Mouse (Mus musculus) spleen, adult 2 months (tissue): ENCODE results near the gene Prrt1. TPM values are rescaled to one million over a fixed set of nuclear protein-coding genes. Genes with fewer than 3 reads are reported as not detected.

Experiments
- DNase-seq, 2 experiments: peaks; one replicate each; pipeline versions ENCODE4 v3.0.0 to v3.0.0-alpha.2; 2012 to 2021; ENCODE audit warnings: low spot score in 2 of 2, low read depth in 1 of 2
- H3K27ac ChIP-seq: fragments of 200-500 bp; 2 replicates; pipeline ENCODE4 v1.5.1; 2012; ENCODE audit warnings: low read length, inconsistent platforms; ENCODE audit not compliant: insufficient read depth
- H3K27me3 ChIP-seq: fragments of 200-500 bp; 2 replicates; pipeline ENCODE4 v1.6.1; 2012; ENCODE audit warnings: mild to moderate bottlenecking, moderate library complexity, low read length, inconsistent platforms; ENCODE audit not compliant: control insufficient read depth, insufficient read depth
- H3K36me3 ChIP-seq: fragments of 200-500 bp; 2 replicates; pipeline ENCODE4 v1.6.1; 2012; ENCODE audit warnings: mild to moderate bottlenecking, low read length, inconsistent platforms; ENCODE audit not compliant: control insufficient read depth, insufficient read depth
- H3K4me1 ChIP-seq: fragments of 200-500 bp; 2 replicates; pipeline ENCODE4 v1.6.1; 2011; ENCODE audit warnings: inconsistent platforms; ENCODE audit not compliant: control insufficient read depth, insufficient read depth, insufficient read length
- H3K4me3 ChIP-seq: fragments of 200-500 bp; 2 replicates; pipeline ENCODE4 v1.5.1; 2011; ENCODE audit warnings: mild to moderate bottlenecking, inconsistent platforms; ENCODE audit not compliant: insufficient read depth, insufficient read length; ENCODE audit errors: extremely low read depth
- CTCF ChIP-seq: fragments of 200-500 bp; IDR thresholded peaks from 2 replicates; pipeline ENCODE4 v1.5.1; 2011; ENCODE audit warnings: mild to moderate bottlenecking, inconsistent platforms; ENCODE audit not compliant: insufficient read depth, insufficient read length, insufficient replicate concordance; ENCODE audit errors: extremely low read depth
- POLR2A ChIP-seq: fragments of 200-500 bp; IDR thresholded peaks from 2 replicates; pipeline ENCODE4 v1.6.1; 2011; ENCODE audit warnings: low read depth, low read length, inconsistent platforms
- WGBS: fragments of 180-500 bp; shearing (Covaris S2); methylation state at CpG from one replicate; pipeline ENCODE4 v1.1.7; 2018; 5-methylcytosine and 5-hydroxymethylcytosine counted together
- polyA plus RNA-seq: library from polyadenylated mRNA; depleted of rRNA; stranded (reverse); fragments of >200 nt; gene quantifications from 2 replicates; pipeline ENCODE4 v1.2.3, GENCODE M21; 2012

Prrt1 gene
- polyA plus RNA-seq, 1 experiment = 9.5 TPM

DNA sequence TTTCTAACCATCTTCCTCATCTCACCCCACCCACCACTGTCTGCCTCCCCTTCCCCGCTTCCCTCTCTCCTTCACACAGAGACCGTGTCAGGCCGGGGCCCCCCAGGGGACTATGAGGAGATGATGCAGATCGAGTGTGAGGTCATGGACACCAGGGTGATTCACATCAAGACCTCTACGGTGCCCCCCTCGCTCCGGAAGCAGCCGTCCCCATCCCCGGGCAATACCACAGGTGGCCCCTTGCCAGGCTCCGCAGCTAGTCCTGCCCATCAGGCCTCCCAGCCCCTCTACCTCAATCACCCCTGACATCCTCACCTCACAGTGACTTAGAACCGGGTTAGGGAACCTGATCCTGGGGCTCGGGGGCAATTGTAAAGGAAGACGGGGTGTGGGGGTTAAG lies 25.1 kb downstream of the Prrt1 start:
- Histone ChIP-seq H3K4me1 (peaks cover 4% of the 10 kb centered on the region; the same call in 1 of the 2 replicates), H3K36me3 (peaks cover 38% of the 10 kb centered on the region), H3K4me3 (no peak overlapping the region), H3K27ac (no peak overlapping the region), H3K27me3 (no peaks in the 10 kb centered on the region)
- TF ChIP-seq POLR2A = no peak
- TF ChIP-seq CTCF = no peak
- no peak for DNase-seq
- WGBS = 95% methylated on average over 13 of the region's 13 CpGs

GRCm38 (mm10) chr17:34655160-34655559 lies 25.8 kb downstream of the Prrt1 start:
- no peak overlapping the region for H3K4me3 ChIP-seq
- WGBS = 80% methylated on average over 7 of the region's 7 CpGs
- no peak for DNase-seq
- no peak for TF ChIP-seq CTCF
- no peak for TF ChIP-seq POLR2A
- H3K4me1 ChIP-seq = no peaks in the 10 kb centered on the region; the same call in 1 of the 2 replicates
- H3K27me3 ChIP-seq = no peaks in the 10 kb centered on the region
- peak overlapping the region; percentile 10; the same call in 1 of the 2 replicates for H3K27ac ChIP-seq
- H3K36me3 ChIP-seq = peaks cover 35% of the 10 kb centered on the region

DNA sequence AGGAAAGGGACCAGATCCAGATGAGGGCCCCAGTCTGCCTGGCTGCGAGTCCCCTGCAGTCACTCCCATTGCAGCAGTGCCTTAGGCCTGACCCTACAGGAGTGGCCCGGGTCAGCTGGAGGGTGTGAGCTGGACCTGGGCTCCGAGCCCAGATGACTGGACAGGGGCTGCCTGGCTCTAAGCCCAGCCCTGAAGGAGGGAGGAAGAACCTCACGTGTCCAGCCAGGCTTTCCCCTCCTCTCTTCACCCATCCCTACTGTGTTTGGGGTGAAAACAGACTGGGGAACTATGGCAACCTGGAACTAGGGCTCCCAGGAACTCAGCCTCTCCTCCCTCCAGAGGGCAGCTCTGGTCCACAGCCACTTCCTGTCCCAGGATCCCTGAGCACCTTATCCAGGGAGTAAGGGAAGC lies 26.3 kb downstream of the Prrt1 start:
- no peak for DNase-seq
- Histone ChIP-seq H3K27me3 (peaks cover 3% of the 10 kb centered on the region; the same call in 1 of the 2 replicates), H3K36me3 (peaks cover 32% of the 10 kb centered on the region), H3K4me3 (no peak overlapping the region), H3K4me1 (no peaks in the 10 kb centered on the region; the same call in 1 of the 2 replicates), H3K27ac (no peak overlapping the region)
- 87% methylated on average over 4 of the region's 4 CpGs for WGBS
- TF ChIP-seq CTCF = no peak
- TF ChIP-seq POLR2A = no peak

GRCm38 (mm10) chr17:34656666-34657065 lies 27.3 kb downstream of the Prrt1 start:
- WGBS = 68% methylated on average over 8 of the region's 8 CpGs
- no peak overlapping the region for H3K27ac ChIP-seq
- H3K4me3 ChIP-seq = no peak overlapping the region
- peaks cover 21% of the 10 kb centered on the region for H3K36me3 ChIP-seq
- H3K4me1 ChIP-seq = no peaks in the 10 kb centered on the region; the same call in 1 of the 2 replicates
- peaks cover 3% of the 10 kb centered on the region; the same call in 1 of the 2 replicates for H3K27me3 ChIP-seq
- DNase-seq = no peak
- TF ChIP-seq POLR2A = no peak
- TF ChIP-seq CTCF = no peak

- Histone ChIP-seq H3K27me3 (peaks cover 3% of the 10 kb centered on the region; the same call in 1 of the 2 replicates), H3K27ac (no peak overlapping the region), H3K4me3 (no peak overlapping the region), H3K4me1 (no peaks in the 10 kb centered on the region; the same call in 1 of the 2 replicates), H3K36me3 (peaks cover 16% of the 10 kb centered on the region)
- WGBS = 13% methylated on average over 2 of the region's 2 CpGs
- TF ChIP-seq CTCF = no peak
- TF ChIP-seq POLR2A = no peak
- DNase-seq = no peak
These were observed 27.9 kb downstream of the Prrt1 start for GRCm38 (mm10) chr17:34657271-34657670.

DNA sequence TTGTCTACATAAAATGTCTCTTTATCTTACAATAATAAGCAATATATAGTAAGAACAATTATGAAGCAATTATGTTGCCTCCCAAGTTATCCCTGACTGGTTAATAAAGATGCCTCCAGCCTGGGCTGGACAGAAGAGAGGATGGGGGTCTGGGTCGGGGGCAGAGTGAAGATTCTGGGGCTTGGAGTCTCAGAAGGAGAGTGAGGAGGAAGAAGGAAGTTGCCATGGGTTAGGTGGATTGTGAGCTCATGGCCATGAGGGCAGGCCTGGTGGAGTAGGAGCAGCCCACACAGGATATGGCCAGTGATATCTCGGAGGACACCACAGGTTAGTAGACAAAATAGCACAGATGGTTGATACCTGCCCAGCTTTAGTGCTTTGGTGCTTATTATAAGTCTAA lies 28.8 kb downstream of the Prrt1 start:
- H3K27me3 ChIP-seq = peaks cover 3% of the 10 kb centered on the region; the same call in 1 of the 2 replicates
- H3K4me1 ChIP-seq = no peaks in the 10 kb centered on the region; the same call in 1 of the 2 replicates
- peaks cover 7% of the 10 kb centered on the region for H3K36me3 ChIP-seq
- 38% methylated on average over 2 of the region's 2 CpGs for WGBS
- DNase-seq = no peak
- no peak overlapping the region for H3K4me3 ChIP-seq
- H3K27ac ChIP-seq = no peak overlapping the region
- no peak for TF ChIP-seq CTCF
- TF ChIP-seq POLR2A = no peak

GRCm38 (mm10) chr17:34658591-34658990 lies 29.3 kb downstream of the Prrt1 start:
- H3K27ac ChIP-seq = no peak overlapping the region
- no peak for DNase-seq
- WGBS = 77% methylated on average over 3 of the region's 3 CpGs
- H3K36me3 ChIP-seq = peaks cover 6% of the 10 kb centered on the region
- H3K4me3 ChIP-seq = no peak overlapping the region
- TF ChIP-seq POLR2A (no peak), CTCF (no peak)
- no peaks in the 10 kb centered on the region; the same call in 1 of the 2 replicates for H3K4me1 ChIP-seq
- peaks cover 3% of the 10 kb centered on the region; the same call in 1 of the 2 replicates for H3K27me3 ChIP-seq
